Mouse (Mus musculus): ENCODE data around the gene Pnldc1.

The Pnldc1 gene

DNA sequence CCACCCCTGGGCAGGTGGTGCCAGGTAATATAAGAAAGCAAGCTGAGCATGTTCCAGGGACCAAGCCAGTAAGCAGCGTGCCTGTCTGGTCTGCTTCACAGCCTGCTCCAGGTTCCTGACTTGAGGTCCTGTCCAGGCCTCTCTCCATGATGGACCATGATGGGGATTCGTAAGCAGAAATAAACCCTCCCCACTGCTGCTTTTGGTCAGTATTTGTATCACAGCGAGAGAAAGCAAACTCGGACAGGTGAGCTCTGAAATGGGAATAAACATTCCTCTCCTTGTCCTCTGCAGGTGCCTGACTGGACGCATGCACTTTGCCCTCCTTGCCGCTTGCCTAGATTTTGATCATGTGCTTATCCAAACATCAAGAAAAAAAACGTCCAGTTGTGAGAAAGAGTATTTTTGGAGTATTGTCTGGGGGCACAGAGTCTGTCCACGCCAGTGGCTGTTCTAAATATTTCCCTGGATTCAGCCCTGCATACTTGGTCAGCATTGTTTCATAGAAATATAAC is 51.0 kb downstream of the Pnldc1 start:
- DNase-seq (ENCODE audit: extremely low read depth, insufficient read length, low spot score) = no peak

DNA sequence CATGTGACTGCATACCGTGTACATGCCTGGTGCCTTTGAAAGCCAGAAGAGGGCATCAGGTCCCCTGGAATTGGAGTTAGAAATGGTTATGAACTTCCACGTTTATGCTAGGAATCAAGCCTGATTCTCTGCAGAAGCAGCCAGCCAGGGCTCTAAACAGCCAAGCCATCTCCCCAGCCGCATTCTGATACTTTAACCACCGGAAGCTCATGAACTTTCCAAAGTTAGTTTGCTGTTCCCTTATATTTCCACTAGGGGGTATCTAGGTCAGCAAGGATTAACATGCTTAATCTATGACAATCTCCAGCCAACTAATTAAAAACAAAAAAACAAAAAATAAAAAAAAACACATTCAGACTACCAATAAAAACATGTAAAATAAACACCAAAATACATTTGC is 52.0 kb downstream of the Pnldc1 start:
- DNase-seq (ENCODE audit: extremely low read depth, insufficient read length, low spot score) = no peak

DNA sequence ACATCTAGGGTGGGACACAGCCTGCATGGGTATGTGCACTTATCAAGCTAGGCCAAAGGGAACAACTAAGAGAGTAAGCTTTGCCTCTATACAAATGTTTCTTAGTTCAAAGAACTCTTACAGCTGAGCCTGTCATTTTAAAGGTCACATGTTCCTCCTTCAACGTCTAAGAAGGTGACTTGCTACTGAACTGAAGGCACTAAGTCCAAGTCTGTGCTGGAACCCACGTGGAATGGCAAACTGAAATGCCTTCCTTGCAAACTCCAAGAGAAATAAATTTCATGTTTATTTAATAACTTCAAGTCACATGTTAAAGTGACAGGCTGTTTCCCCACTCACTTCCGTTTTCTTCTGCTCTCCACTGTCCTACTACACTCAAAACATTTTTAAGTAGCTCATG is 52.6 kb downstream of the Pnldc1 start:
- DNase-seq (ENCODE audit: extremely low read depth, insufficient read length, low spot score) = no peak

DNA sequence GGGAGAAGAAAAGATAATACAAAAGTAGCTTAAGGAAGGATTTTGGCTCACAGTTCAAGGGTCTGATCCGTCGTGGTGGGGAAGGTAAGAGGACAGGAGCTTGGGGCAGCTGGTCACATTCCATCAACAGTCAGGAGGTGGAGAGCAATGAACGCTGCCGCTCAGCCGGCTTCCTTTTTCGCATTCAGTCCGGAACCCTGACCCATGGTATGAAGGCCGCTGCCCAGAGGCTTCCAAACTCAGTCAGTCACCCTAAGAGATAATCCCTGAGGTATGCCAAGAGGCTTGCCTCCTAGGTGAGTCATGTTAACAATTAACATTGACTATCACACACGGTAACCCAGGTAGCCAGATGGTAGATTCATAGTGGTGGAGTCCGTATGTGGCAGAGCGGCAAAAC is 55.6 kb downstream of the Pnldc1 start:
- DNase-seq (ENCODE audit: extremely low read depth, insufficient read length, low spot score) = no peak

DNA sequence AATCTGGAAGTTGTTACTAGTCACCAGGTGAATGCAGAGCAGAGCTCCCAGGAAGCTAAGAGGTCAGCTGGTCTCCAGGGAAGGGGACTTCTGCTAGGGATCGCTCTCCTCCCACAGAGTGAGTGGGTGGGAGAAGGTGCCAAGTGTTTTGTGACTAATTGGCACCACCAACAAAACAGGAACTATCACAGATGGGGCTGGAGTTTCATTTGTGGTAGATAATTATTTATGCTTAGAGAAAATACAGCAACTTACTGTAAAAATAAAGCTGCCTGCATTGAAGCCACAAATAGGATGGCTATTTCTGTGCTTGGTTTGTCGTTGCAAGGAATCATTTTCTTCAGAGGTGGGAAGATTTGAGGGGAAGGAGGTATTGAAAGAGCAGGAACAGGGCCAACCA is 56.2 kb downstream of the Pnldc1 start:
- no peak for DNase-seq (ENCODE audit: extremely low read depth, insufficient read length, low spot score)

- no peak for DNase-seq (ENCODE audit: extremely low read depth, insufficient read length, low spot score)
Measured at GRCm38 (mm10) chr17:12851689-12852088, 58.3 kb downstream of the Pnldc1 start.

DNA sequence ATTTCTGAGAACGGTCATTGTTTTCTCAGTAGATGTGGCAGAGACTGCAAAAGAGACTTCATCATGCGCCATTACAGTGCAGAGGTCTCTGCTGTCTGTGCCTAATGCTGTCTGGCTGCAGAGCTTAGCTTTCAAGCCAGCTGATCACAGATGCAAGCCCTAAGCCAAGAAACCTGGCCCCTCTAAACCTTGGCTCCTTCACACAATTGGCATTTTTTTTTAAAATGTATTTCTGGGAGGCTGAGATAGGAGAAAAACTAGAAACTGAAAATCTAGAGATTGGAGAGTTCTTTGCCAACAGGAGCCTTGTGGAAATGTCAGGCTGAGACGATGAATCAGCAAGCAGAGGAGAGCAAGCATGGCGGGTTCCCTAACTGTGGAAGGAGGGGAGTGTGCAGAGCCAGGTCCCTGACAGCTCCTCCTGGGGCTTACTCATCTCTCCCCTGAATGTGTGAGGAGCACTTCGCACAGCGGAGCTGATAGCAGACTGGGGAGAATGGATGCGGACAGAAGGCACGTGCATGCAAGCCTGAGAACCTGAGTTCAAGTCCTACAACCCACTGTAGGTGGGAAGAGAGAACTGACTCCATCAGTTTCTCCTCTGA is 60.1 kb downstream of the Pnldc1 start:
- DNase-seq (ENCODE audit: extremely low read depth, insufficient read length, low spot score) = no peak

- DNase-seq (ENCODE audit: extremely low read depth, insufficient read length, low spot score) = no peak
Measured at GRCm38 (mm10) chr17:12847736-12848135, 62.3 kb downstream of the Pnldc1 start.

- no peak for DNase-seq (ENCODE audit: extremely low read depth, insufficient read length, low spot score)
Measured at GRCm38 (mm10) chr17:12846474-12846873, 63.6 kb downstream of the Pnldc1 start.

DNA sequence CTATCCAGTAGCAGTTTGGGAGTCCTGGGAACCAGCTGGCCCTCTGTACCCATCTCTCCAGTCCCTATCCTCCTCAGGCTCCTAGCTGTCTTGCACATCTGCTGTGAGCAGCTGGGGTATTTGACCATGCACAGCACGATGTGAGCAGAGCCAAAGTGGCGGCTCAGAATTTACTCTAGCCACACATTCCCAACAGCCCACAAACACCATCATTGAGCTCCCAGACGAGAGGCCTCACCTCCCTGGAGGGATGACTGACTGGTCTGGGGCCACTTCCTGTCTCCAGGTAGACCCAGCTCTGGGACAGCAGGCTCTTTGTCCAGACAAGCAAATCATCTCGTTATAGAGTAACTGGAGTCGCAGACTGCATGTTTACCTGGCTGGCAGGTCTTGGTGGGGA is 64.2 kb downstream of the Pnldc1 start:
- DNase-seq (ENCODE audit: extremely low read depth, insufficient read length, low spot score) = peak; percentile 12

GRCm38 (mm10) chr17:12844540-12844939 is 65.5 kb downstream of the Pnldc1 start:
- DNase-seq (ENCODE audit: extremely low read depth, insufficient read length, low spot score) = no peak

DNA sequence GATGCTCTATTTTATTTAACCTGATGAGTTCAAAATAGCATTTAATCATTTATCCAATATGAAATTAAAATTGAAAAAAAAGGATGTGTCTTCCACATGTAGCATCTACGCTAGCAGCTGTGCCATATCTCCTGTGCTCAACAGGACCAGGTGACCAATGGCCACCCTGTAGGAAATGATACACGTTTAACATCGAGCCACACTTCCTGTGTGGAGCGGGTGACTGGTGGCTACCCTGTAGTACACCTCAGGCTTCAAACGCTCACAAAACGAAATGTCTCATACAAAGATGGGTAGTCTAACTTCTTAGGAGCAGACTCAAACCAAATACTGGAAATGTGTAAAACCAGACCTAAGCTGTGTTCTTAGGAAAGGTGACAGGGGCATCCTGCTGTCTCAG is 66.2 kb downstream of the Pnldc1 start:
- DNase-seq (ENCODE audit: extremely low read depth, insufficient read length, low spot score) = no peak

- DNase-seq (ENCODE audit: extremely low read depth, insufficient read length, low spot score) = no peak
Measured at GRCm38 (mm10) chr17:12839475-12840267, 70.4 kb downstream of the Pnldc1 start.

Measured in 3134 (cell line).